Mouse (Mus musculus) CH12.LX (cell line): ENCODE results near the gene Ppox.

Experiments
- HCFC1 ChIP-seq: IDR thresholded peaks from 2 replicates; pipeline ENCODE4 v1.6.1; 2012; ENCODE audit warnings: low read depth, mild to moderate bottlenecking, inconsistent platforms, low read length, improper control_type of control experiment
- MAFK ChIP-seq: IDR thresholded peaks from 2 replicates; pipeline ENCODE4 v1.6.1; 2011; ENCODE audit warnings: low read length, improper control_type of control experiment; ENCODE audit not compliant: insufficient replicate concordance
- MAX ChIP-seq: IDR thresholded peaks from 2 replicates; pipeline ENCODE4 v1.6.1; 2011; ENCODE audit warnings: low read length, improper control_type of control experiment
- ZKSCAN1 ChIP-seq: IDR thresholded peaks from 2 replicates; pipeline ENCODE4 v1.6.1; 2012; ENCODE audit warnings: low read depth, inconsistent platforms, low read length, improper control_type of control experiment, borderline replicate concordance

GRCm38 (mm10) chr1:171256937-171257548 lies 23.9 kb downstream of the Ppox start:
- TF ChIP-seq ZKSCAN1 (no peak), MAFK (no peak), HCFC1 (no peak), MAX (no peak)
